Mouse (Mus musculus): ENCODE results near the gene Cxxc4.

Gene Cxxc4

DNA sequence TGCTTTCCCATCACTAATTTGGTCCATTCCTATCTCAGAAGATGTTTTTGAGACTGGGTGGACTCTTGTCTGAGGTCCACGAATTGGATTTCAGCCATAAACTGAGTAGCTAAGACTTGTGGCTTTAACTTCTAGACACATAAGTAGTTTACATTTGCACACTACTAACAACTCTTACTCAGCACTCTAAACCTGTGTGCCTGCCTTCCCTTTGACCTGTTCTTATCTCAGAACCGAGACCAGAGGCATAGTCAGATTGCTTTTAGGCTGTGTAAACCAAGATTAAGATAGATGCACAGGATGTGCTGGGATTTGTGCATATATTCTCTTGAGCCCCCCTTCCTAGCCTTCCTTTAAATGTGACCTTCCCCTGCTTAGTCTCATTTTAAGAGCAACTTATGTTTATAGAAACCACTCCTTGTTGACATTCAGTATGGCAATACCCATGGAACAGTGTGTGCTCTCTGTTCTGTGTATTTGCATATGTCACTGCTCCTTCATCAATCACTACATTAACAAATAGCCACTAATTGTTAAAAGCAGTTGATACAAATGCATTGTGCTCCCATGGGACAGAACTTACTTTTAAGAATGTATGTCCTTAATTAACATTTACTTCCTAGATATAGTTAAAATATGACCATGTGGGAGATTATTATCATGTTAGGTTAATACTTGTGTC is 7.0 kb downstream of the Cxxc4 start:
- in situ Hi-C loops (cut with MboI, MseI): loop anchor here (10.0 to 25.0 kb wide), 2 partner anchors 951 to 1331 kb away; no protein-coding TSS in a partner anchor

DNA sequence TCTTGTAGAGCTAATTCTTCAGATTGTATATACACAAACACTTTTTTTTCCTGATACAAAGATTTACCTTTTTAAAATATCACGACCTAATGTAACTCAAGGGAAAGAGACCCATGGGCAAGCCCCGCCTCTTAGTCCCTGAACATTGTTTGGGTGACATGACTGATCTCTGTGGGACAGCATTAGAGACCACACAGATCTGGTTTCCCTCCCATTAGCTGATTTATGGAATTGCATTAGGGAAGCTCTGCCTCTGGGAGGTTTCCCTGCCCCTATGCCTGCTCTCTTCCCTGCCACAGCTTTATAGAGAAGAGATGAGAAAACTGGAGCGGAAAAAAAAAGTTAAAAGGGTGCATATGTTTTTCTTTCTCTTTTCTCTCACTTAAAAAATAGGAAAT is 7.6 kb downstream of the Cxxc4 start:
- in situ Hi-C loops (cut with MboI, MseI): loop anchor here (10.0 to 25.0 kb wide), 2 partner anchors 951 to 1332 kb away; no protein-coding TSS in a partner anchor

DNA sequence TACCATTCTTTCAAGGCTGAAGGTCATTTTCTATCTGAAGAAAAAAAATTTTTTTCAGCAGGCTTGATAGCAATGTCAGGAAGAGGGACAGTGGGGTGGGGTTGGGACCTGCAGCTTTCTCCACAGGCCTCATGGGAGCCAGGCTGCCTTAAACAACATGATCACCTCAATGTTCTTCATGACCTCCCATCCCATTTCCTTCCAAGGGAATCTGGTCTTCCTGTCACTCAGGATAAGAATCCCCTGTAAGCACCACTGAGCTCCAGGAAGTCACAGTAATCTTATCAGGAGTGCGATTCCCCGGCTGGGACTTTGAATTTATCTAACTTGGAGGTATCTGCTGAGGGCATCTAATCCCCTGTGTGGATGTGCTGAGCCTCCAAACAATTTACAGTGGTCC is 17.9 kb downstream of the Cxxc4 start:
- in situ Hi-C loops (cut with MboI, MseI): no loop called here

DNA sequence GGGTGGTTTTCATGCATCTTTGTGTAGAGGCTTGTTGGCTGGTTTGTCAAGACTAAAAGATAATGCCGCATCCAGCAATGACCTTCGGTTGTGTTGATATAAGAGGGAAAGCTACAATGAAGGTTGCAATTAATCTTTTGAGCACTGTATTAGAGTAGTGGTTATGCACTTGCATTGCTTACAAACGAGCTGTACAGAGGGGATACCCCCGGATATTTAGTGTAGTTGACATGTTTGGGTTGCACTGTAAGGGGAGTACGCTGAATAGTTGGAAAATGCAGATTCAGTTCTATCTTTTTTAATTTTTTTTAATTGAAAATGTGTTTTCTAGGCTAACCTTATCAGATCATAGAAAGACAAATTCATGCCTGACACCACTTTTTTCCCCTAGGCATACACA is 22.4 kb downstream of the Cxxc4 start:
- in situ Hi-C loops (cut with MboI, MseI): no loop called here

DNA sequence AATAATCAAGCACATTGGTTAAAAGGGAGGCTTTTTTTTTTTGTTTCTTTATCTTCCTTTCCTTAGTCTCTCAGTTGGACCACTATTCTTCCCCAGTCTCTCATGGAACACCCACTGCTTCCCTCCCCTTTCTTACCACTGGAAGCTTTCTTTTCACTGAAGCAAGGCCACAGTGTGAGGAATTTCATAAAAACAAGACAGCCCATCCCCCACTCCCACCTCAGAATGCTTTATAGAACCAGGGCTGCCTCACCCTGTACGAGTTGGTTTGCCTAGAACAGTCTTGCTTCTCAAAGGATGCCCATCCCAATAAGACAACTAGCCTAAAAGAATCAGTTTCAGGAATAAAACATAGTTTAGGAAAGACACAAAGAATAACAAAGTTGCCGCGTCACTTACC is 23.0 kb downstream of the Cxxc4 start:
- in situ Hi-C loops (cut with MboI, MseI): no loop called here

DNA sequence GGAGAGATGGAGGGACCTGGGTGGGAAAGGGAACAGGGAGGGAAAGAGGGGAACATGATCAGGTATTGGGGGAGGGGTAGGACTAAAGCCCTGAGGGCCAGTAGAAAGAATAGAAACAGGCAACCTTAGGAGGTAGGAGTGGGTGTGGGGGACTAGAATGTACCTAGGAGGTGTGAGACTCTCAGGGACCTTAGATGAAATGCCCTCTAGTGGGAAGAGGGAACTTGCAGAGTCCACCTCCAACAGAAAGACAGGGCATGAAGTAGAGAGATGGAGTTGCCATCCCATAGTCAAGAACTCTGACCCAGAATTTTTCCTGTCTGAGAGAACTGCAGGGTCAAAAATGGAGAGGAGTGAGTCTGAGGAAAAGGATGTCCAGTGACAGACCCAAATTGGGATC is 43.4 kb downstream of the Cxxc4 start:
- in situ Hi-C loops (cut with MboI, MseI): no loop called here

DNA sequence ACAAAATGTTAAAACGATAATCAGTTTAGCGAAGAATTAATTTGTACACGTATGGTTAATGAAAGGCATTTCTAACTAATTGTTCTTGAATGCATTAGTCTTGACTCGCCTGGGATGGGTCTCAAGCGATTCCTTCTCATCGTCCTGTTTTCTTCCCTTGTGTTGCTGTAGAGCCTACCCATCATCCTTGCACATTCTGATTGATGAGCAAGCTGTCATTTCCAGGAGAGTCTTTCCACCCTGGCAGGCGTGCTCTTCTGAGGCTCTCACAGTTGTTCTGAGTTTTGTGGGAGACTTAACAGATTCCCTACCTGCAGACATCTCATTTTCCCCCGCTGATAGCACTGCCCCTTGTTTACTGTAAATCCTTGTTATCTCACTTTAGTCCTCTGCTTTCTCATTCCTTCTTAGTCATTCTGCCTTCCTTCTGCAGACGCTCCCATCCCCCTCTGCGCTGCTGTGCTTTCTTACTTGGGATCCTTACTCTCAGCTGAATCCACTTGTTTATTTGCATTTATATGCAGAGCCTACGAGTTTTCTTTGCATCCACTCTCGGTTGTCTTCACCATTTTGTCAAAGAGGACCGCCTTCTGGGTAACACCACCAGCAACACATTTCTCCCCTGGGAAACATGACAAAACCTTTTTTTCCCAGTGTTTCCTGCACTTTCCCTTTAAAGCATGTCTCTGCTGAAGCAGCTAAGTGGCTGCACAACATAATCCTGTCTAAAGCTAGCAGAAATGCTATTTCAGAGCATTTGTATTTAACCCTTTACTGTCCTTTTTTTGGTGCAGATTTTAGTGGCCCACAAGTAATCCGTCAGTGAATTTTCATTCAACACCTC is 45.5 kb downstream of the Cxxc4 start:
- in situ Hi-C loops (cut with MboI, MseI): no loop called here

DNA sequence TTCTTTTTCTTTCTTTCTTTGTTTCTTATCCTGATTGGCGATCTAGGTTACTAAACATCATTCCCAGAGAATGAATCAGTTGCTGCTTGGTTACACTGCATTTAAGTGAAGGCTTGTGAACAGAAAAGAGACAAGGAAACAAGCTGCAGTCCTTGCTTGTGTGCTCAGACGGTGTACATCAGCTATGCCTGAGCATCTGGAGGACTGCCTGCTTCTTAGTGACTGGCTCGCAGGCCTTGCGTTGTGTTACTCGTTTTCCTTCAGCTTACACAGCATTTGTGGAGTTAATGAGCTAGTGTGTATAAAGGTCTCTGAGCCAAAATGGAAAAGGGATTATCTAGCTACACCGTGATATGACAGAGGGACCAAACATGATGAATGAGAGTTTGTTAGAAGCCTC is 58.9 kb downstream of the Cxxc4 start:
- in situ Hi-C loops (cut with MboI, MseI): no loop called here

DNA sequence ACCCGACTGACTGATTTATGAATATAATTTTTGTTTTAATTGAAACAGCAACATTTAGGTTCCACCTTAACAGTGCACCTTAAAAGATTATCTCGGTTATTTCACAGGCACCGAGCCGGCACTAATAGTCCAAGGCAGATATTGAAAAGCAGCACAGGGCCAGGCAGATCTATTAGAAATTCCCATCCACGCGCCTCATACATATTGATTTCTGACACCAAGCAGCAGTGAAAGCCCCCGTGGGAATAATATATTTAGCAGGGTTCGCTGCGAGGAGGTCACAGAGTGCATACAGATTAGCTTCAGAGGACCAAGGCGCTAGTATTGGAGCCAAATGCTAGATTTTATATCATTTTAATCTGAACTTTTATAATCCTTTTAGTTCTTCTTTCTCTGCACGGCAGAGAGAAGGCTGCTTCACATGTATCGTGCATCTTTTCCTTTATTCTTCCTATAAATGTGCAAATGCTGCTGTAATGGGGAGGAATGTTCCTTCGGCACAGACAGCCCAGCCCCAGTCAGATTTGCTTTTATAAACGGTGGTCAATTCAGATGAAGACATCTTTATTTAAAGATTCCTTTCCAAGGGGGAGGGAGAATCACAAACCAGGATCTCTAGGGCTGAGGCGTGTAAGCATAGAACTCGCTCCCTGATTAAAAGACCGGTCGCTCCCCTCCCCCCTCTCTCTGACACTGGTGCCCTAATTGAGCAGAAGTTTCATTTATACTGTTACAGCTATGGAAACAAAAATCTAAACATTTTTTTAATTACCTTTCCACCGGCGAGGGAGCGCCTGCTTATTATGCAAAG is 66.6 kb downstream of the Cxxc4 start:
- in situ Hi-C loops (cut with MboI, MseI): no loop called here

DNA sequence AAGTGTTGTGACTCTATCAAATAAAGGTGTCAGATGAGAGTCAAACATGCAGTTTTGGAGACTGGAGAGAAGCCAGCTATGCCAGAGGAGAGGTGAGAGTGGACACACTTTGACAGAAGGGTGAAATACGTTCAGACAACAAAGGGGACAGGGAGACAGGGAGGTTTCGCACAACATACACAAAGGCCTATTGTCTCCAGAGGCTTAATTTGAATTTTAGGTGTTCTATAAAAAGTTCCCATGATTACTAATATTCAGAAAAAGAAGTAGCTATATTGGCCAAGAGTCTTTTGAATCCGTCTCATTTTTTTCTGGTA is 67.2 kb downstream of the Cxxc4 start:
- in situ Hi-C loops (cut with MboI, MseI): no loop called here

DNA sequence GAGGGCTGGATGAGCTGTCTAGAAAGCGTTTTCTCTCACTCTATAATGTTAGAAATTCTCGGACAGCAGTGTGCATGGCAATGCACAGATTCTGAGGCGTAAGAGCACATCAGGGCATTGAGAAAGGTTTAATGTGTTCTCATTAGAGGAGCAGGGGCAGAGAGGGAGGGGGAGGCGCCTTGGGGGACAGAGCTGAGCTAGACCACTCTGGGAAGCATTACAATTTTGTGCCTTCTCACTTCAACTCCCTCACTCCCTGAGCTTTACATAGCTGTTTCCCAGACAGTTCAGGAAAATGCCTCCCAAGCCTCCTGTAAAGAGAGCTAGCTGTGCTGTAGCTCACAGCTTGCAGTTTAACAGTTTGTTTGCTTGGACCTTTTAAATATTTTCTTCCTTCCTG is 70.2 kb downstream of the Cxxc4 start:
- in situ Hi-C loops (cut with MboI, MseI): no loop called here

DNA sequence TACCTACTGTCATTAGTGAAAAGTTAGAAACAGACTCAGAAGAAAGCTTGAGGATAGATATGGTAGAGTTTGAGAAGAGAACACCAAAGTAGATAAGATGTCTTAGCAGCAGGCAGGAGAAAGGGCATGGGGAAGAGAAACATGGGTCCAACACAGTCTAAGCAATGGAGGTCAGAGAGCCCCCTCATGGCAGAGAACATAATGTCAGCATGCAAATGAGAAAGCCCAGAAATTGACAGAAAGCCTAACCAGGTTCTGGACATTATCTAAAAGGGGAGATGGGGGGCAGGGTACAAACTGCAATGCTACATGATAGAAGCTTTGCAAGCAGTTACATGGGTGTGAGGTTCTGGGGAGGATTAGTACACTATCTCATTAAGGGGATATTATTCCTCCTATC is 71.5 kb downstream of the Cxxc4 start:
- in situ Hi-C loops (cut with MboI, MseI): no loop called here

Measured in regulatory T cell (primary cell).